Mouse (Mus musculus): ENCODE measurements around the gene Rab11b.
"Not testable (repeated sequence)": the region's sequence is repeated elsewhere in the genome, so short reads cannot be mapped to it uniquely, and the experiment has no call there.

Gene Rab11b

DNA sequence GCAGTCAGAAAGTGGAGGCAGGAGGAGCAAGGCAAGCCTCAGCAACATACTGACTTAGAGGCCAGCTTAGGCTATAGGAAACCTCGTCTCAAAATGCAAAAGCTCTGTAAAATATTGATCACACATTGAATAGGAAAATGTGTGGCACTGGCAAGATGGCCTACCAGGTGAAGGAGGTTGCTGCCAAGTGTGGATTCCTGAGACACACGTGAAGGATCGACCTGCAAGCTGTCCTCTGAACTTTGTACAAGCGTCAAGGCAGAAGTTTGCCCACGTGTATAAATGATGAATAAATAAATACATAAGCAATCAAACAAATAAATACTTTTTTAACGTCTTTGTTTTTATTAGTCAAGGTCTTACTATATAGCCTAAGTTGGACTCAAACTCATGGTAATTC lies 13.1 kb upstream of the Rab11b start:
- DNase-seq (ENCODE audit: low read depth, low spot score) = no peak

DNA sequence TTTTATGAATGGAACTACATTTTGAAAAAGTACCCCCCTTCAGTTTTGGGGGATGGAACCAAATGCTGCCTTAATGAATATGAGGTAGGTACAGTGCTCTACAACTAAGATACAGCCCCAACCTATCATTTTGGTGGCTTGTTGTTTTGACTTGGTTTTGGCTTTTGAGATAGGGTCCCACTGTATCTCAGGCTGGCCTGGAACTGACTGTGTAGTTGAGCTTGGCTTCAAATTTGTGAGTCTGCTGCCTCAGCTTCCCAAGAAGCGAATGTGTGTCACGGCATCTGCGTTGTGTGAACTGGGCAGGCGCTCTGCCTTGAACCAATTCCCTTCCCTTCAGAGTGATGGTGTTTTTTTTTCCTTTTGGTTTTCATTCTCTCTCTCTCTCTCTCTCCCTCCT lies 11.3 kb upstream of the Rab11b start:
- DNase-seq (ENCODE audit: low read depth, low spot score) = no peak

DNA sequence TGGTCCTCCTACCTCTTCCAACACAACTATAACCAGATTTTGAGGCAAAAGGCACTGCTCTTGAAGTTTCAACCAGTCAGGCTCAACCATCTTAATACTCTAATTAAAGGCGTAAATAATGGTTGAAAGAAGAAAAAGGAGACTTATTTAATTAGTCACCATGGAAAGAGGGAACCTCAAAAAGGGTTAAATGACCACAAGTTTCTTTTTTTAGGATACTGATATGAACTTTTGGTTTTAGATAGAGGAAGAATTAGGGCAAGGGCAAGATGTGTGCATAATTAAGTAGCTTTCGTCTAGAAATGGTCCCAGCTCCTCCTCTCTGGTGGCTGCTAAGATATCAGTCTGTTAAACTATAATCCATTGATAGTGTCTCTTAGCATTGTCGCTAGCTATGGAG lies 6.1 kb upstream of the Rab11b start:
- DNase-seq (ENCODE audit: low read depth, low spot score) = no peak

DNA sequence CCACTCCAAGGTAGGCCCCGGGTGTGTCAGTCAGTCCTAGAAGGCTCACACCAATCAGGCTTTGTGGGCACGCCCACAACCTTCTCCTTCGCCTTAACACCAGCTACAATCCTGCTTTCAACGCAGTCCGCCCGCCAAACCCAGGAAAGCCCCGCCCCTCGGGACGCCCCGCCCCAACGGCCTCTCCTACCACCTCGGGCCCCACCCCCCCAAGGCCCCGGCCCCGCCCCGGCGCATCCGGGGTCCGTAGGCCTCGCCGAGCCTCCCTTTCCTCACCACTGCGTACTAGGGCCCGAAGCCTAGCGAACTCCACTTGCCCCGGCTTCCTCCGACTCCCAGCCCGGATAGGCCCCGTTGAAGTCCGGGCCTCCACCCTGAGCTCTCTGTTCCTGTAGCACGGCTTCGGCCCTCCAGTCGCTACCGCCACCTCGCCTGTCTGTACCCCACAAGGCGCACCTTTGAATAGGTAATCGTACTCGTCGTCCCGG lies 519 bp downstream of the Rab11b start:
- peak; percentile 96 for DNase-seq (ENCODE audit: low read depth, low spot score)

DNA sequence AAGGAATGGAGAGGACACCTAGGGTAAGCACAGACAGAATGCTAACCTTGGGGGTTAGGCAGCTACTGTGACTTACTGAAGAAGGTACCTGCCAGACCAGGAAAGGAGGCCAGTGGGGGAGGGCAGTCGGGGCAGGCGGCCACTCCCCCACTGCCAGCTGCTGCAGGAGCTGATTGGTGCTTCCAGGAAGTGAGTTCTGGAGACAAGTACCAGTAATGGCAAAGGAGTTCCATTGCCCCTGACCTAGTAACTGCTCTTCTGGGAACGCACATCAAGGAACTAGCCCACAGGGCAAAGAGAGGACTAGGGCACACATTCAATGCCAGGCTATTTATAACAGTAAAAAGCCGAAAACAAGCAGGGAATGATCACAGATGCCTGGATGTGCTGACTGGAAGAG lies 3.1 kb downstream of the Rab11b start:
- DNase-seq (ENCODE audit: low read depth, low spot score) = no peak

DNA sequence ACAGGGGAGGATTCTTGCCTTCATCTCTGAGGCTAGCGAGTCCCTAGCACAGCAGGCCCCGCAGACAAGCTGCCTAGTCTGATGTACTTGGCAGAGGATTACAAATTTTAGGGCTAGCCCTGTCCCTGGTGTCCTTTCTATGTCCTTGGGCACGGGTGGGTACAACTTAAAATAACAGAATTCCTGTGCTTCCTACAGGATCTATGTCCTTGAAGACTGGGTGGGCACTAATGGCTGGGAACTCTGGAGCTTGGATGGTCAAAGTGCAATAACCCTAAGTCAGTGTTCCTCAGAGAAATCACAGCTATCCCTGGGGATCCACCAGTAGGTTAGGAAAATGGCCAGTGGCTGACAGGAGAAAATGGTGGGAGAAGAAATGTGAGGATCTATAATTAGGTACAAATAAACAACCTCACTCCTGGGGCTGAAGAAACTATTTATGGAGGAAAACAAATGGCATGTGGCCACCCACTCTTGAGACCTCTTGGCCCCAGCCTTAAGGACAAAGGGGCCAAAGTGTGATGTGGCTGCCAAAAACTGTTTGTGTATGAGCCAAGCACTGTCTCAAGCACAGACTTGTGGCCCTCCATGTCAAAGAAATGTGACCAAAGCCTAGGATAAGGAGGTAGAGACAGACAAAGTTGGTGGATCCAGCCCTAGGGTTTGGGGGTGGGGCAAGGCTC lies 4.1 kb downstream of the Rab11b start:
- DNase-seq (ENCODE audit: low read depth, low spot score) = no peak

DNA sequence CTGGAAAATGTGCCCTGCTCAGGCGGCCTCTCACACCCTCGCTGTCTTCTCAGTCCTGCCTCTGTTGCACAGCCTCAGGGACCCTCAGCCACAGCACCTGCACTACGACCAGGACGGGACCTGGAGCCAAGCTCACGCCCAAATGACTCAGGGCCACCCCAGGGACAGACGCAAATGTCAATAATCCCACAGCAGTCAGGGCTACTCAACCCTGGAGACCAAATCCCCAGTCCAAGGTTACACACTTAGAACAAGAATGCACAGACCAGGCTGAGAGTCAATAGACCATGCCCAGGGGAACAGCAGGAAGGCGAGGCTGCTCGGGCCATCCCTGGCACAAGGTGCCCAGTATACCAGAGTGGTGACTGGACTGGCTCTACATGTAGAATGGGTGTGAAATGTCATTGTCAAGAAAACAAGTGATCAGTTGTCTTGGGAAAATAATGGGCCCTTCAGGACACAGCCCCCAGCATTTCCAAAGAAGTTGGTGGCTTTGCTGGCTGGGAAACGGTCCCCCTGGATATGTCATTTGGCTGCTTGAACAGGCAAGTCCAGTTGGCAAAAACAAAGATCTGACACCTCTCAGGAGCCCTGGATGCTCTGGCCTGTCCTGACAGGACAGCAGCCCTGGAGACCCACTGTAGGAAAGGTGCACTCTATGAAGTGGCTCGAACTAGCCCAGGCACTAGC lies 4.8 kb downstream of the Rab11b start:
- no peak for DNase-seq (ENCODE audit: low read depth, low spot score)

DNA sequence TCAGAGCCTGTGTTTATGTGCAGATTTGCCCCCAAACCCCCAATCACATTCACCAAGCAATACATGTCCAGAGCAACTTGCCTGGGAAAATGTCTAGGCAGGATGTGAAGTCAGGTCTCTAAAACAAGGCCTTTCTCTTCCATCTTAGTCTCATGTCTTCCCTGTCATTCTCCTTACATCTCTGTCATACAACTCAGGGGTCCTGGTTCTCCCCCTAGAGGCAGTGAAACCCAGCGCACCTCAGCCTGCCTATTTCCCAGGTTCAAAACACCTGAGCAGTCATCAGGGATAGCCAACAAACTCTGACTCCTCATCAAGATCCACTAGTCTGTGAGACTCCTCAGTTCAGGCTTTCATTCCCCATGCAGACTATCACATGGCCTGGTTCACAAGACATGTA lies 5.7 kb downstream of the Rab11b start:
- peak; percentile 70 for DNase-seq (ENCODE audit: low read depth, low spot score)

DNA sequence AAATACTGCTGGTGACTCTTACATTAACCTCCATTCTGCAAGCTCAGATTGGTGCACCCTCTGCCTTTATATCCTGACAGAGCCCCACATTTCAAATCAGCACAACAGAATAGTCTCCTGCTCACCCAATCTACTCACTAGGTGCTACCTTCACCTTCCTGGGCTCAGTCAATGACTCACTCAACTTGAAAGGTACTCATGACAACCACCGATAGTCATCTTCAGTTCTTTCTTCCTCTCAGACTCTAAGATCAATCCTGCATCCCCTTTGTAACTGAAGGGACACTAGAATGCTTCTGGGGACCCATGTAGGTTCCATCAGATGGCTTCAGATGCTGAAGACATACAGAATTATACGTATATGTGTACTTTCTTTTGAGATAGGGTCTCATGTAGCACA lies 8.0 kb downstream of the Rab11b start:
- no peak for DNase-seq (ENCODE audit: low read depth, low spot score)

DNA sequence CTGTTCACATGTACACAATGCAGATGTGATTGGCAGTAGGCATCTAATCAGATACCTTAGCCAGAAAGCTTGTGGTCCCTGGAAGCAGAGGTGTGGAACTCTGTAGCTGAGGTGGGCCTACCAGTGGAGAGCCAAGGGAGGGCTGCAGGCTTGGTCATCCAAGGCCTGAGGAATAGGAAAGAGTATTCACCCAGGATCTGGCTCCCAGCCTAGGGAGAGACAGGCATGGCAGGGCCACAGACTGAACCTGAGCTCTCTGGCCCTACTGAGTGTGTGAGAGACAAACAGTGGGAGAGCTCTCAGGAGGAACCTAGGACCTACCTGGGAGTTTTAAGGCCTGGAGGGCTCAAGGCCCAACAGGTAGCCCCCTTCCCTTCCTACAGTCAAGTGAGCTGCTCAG lies 9.1 kb downstream of the Rab11b start:
- DNase-seq (ENCODE audit: low read depth, low spot score) = no peak

DNA sequence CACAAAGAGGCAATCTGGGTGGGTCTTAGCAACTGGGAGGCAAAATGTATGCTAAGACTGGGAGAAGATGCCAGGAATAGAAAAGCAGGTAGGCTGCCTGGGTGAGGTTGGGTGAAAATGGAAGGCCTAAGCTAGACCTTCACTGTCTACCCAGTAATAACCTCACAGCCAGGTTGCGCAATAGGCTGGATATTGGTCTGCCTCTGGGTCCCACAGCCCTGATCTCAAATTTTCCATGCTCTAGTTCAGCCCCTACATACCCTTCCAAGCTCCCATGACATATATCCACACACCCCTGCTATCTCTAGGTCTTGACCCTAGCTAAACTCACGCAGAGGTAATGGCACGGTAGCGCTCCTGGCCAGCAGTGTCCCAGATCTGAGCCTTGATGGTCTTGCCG lies 10.9 kb downstream of the Rab11b start:
- DNase-seq (ENCODE audit: low read depth, low spot score) = no peak

DNA sequence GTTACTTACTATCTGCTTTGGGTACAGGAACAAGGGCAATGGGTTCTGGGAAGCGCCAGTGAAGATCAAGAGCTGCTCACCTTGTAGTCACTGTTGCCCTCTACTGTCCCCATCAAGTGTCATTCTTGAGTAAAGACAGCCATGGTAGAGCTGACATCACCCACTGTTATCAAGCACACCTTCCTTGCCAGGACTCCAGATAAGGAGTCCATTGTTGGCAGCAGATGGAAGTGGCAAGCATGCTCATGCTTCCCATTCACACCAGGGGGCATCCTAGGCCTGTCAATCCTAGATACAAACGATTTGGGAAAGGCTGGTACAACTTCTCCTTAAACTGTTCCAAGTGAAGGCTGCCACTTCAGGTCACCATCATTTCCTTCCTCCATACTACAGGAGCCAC lies 14.3 kb downstream of the Rab11b start:
- DNase-seq (ENCODE audit: low read depth, low spot score) = peak; percentile 16

DNA sequence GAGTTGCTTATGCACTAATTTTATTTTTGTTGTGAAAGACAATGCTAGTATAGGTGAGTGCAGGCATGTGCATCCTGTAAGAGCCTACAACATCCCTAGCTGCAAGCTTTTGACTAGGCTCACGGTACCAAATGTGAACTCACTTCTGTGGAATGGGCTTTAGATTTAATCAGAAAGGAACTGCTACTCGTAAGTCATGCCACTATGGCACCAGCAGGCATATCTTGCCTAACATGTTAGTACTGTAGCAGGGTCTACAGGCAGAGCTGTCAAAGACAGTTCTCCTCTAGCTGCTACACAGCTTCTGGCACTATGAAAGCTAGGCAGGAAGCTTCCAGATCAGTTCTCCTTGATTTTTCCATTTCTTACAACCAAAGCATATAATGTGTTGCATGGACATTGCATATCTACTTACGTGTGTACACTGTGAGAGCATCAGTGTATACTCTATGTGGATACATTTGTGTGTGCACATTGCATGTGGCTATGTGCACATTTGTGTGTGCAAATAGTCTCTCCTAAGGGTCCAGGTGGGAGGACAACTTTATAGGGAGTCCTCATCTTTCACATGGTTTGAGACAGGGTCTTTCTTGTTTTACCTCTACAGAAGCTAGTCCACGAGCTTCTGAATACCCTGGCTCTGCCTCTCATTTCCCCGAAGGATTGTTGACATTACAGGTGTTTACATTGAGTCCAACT lies 15.5 kb downstream of the Rab11b start:
- DNase-seq (ENCODE audit: low read depth, low spot score) = no peak

DNA sequence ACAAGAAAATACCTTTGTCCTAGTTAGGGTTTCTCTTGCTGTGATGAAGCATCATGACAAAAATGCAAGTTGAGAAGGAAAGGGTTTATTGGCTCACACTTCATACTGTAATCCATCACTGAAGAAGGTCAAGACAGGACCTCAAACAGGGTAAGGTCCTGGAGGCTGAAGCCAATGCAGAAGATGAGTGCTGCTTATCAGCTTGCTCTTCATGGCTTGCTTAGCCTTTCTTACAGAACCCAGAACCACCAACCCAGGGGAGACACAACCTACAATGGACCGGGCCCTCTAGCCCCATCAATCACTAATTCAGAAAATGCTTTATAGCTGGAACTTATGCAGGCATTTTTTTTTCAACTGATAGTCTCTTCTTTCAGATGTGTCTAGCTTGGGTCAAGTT lies 17.9 kb downstream of the Rab11b start:
- DNase-seq (ENCODE audit: low read depth, low spot score) = no peak

DNA sequence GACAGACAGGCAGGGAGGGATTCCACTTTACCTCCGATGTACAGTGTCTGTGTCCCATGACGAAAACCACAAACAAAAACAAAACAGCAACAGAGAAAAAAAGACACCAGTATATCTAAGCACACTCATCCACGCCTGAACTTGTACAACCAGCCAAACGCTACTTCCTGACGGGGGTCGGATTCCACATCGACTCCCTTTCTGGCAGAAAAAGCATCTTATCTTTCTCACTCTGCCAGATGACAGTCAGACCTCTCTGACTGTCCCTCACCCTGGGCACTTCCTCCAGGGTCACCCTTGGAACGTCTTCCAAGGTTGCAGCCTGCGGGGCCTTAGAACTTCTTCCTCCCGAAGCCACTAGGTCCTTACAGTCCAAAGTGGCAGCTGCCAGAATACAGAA lies 26.8 kb downstream of the Rab11b start:
- not testable (repeated sequence) for DNase-seq (ENCODE audit: low read depth, low spot score)

DNA sequence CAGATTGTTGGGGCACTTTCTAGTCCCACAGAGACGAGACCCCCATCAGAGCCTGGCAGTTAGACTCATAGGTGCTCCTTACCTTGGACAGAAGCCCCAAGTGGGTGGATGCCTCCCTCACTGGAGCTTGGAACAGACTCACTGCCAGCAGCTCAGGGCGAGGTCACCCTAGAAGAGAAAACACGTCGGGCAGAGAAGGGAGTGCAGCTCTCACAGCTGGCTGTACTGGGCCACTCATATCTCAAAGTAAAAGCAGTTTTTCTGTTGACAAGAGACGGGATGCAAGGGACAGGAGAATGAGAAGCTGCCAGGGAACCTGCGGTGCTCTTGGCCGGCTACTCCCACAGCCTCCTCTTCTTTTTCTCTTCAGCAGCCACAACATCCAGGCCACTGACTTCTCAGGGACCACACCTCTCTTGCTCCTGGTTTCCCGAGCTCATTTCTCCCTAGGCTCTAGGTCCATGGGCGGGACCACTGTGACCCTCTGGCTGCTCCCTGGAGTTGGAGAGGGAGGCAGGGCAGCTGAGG lies 27.7 kb downstream of the Rab11b start:
- DNase-seq (ENCODE audit: low read depth, low spot score) = not testable (repeated sequence)

DNA sequence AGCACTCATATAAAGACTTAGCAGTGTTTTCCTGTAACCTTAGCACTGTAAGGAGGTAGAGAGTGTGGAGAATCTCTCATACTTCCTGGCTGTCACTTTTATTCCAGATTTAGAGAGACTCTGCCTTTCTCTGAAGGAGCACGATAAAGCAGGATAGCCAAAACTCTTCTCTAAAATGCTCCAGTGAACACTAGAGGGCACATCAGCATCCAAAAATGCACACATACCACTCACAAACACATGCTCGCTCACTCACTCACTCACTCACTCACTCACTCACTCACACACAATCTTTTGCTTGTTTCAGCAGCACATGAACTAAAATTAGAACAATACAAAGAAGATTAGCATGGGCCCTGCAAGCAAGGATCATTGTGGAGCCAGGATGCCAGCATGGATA lies 31.1 kb downstream of the Rab11b start:
- no peak for DNase-seq (ENCODE audit: low read depth, low spot score)

DNA sequence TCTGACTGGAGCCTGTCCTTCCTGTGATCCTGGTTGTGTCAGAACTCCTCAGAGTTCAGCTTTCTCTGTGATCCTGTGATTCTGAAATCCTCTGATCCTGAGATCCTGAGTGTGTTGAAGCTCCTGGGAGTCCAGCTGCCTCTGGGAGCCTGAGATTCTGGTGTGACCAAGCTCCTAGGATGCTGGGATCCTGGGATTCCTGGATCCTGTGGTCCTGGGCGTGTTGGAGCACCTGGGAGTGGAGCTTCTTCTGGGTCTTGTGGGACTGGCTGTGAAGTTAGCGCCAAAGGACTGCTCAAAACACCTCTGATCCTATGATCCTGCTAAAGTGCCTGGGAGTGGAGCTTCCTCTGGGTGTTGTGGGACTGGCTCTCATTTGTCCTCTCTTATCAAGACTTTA lies 31.9 kb downstream of the Rab11b start:
- DNase-seq (ENCODE audit: low read depth, low spot score) = no peak

DNA sequence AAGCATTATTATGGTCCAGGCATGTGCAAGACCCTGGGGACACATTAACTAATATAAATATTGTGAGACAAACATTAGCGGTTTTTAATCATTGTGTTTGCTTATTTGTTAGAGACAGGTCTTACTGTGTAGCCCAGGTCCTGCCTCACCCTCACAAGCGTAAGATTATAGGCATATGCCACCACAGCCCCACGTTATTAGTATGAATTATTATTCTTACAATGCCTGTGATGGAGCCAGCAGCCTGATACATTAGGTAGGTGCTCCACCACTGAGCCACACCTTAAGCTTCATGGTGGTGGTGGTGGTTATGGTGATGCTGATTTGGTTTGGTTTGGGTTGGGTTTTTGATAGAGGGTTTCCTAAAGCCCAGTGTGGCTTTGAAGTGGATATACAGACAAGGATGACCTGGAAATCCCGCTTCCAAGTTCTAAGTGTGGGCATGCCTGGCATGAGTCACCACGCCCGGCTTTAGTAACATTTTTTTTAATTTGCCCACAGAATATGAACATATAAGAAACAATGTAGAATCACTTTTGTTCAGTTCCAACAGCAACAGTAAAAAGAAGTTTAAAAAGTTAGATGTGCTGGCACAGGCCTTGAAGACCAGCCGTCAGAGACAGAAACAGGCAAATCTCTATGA lies 40.5 kb downstream of the Rab11b start:
- no peak for DNase-seq (ENCODE audit: low read depth, low spot score)

DNA sequence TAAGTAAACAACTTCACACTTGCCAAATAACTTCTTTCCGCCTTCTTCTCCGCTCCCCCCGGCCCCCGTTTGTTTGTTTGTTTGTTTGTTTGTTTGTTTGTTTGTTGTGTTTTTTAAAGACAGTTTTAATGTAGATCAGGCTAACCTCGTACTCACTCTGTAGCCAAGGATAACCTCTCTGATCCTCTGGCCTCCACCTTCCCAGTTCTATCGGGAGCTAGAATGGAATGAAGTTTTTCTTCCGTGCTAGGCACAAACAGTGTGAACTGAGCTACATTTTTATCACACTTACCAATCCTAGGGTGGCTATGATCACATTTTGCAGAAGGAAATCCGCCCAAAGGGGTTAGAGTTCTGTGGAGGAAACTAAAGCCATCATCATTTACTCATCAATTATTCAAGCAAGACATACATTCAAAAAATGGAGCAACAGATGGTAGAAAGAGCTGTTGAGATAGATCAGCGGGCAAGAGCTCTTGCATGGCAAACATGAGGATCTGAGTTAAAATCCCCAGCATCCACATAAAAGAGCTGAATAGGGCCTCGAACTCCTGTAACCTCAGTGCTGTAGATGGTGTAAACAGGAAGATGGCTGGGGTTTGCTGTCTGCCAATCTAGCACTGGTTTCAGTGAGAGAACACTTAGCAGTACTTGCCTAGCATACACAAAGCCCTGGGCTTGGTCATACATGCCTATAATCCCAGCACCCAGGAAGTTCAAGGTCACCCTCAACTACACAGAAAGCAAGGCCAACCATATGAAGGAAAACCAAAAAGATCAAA lies 41.2 kb downstream of the Rab11b start:
- DNase-seq (ENCODE audit: low read depth, low spot score) = no peak

DNA sequence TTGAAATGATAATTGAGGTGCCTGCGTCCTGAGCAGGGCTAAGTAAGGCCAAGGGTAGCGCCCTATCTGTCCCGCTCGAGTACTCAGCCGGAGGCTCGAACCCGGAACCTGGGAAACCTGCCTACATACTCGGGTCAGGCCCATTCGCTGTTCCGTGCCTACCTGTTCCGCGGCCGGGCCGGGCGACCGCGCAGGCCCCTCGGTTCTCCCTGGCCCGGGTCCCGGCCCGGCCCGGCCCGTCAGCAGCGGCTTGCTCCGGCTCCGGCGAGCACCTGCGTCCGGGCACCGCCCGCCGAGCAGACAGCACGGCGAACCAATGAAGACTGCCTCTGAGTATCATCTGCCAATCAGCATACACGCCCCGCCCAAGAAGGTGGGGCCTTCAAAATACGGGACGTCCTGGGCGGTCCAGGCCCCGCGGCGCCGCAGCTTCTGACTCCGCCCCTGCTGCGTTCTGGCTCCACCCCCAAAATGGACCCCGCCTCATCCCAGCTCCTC lies 41.9 kb downstream of the Rab11b start, which contains the start of gene March2:
TSS of gene March2 (minus strand) at position 287 of the 498 bp plus-strand sequence.
- peak; percentile 97 for DNase-seq (ENCODE audit: low read depth, low spot score)

Measured in R1 (cell line).